Mouse (Mus musculus): ENCODE results near the gene Etv2. TPM values are rescaled to one million over a fixed set of nuclear protein-coding genes. Genes with fewer than 3 reads are reported as not detected.

The Etv2 gene
- polyA plus RNA-seq, 1 experiment from 2014 or later: not detected

GRCm38 (mm10) chr7:30593579-30594509, 41.8 kb downstream of the Etv2 start:
- no peak overlapping the region for H3K4me3 ChIP-seq (replicated peaks)
- no peak overlapping the region for H3K4me2 ChIP-seq
- no peaks in the 10 kb centered on the region for H3K27me3 ChIP-seq
- ATAC-seq (ENCODE audit: low FRiP score): no peak
- H3K9ac ChIP-seq: no peak overlapping the region
- H3K36me3 ChIP-seq (replicated peaks): no peaks in the 10 kb centered on the region
- no peak overlapping the region for H3K27ac ChIP-seq
- peaks cover 8% of the 10 kb centered on the region for H3K4me1 ChIP-seq
- no peaks in the 10 kb centered on the region for H3K9me3 ChIP-seq
- WGBS: 81% methylated on average over 10 of the region's 10 CpGs

- peaks cover 8% of the 10 kb centered on the region for H3K4me1 ChIP-seq
- H3K27me3 ChIP-seq: no peaks in the 10 kb centered on the region
- H3K9me3 ChIP-seq: no peaks in the 10 kb centered on the region
- ATAC-seq (ENCODE audit: low FRiP score): no peak
- WGBS: 57% methylated on average over 5 of the region's 5 CpGs
- no peaks in the 10 kb centered on the region for H3K36me3 ChIP-seq (replicated peaks)
- no peak overlapping the region for H3K4me3 ChIP-seq (replicated peaks)
- no peak overlapping the region for H3K4me2 ChIP-seq
- no peak overlapping the region for H3K9ac ChIP-seq
- H3K27ac ChIP-seq: no peak overlapping the region
Measured at GRCm38 (mm10) chr7:30592772-30593423, 42.8 kb downstream of the Etv2 start.

GRCm38 (mm10) chr7:30591605-30591951, 44.1 kb downstream of the Etv2 start:
- 19% methylated on average over 4 of the region's 4 CpGs for WGBS
- Histone ChIP-seq H3K4me1 (peaks cover 21% of the 10 kb centered on the region), H3K36me3 (replicated peaks) (peaks cover 2% of the 10 kb centered on the region), H3K4me2 (no peak overlapping the region), H3K9me3 (no peaks in the 10 kb centered on the region), H3K9ac (no peak overlapping the region), H3K4me3 (replicated peaks) (no peak overlapping the region), H3K27me3 (no peaks in the 10 kb centered on the region), H3K27ac (no peak overlapping the region)
- ATAC-seq (ENCODE audit: low FRiP score): no peak

- no peak overlapping the region for H3K4me2 ChIP-seq
- no peak for ATAC-seq (ENCODE audit: low FRiP score)
- H3K4me3 ChIP-seq (replicated peaks): no peak overlapping the region
- no peak overlapping the region for H3K9ac ChIP-seq
- no peaks in the 10 kb centered on the region for H3K9me3 ChIP-seq
- H3K4me1 ChIP-seq: peaks cover 26% of the 10 kb centered on the region
- no peak overlapping the region for H3K27ac ChIP-seq
- H3K27me3 ChIP-seq: no peaks in the 10 kb centered on the region
- peaks cover 7% of the 10 kb centered on the region for H3K36me3 ChIP-seq (replicated peaks)
- WGBS: 88% methylated on average over 9 of the region's 9 CpGs
Measured at GRCm38 (mm10) chr7:30590927-30591604, 44.6 kb downstream of the Etv2 start.

GRCm38 (mm10) chr7:30589435-30590301, 46.0 kb downstream of the Etv2 start:
- H3K9ac ChIP-seq: peak overlapping the region; percentile 99
- peaks cover 21% of the 10 kb centered on the region for H3K36me3 ChIP-seq (replicated peaks)
- peaks cover 27% of the 10 kb centered on the region for H3K4me1 ChIP-seq
- peak overlapping the region; percentile 99 for H3K4me3 ChIP-seq (replicated peaks)
- no peaks in the 10 kb centered on the region for H3K9me3 ChIP-seq
- peak overlapping the region; percentile 95 for H3K27ac ChIP-seq
- peak overlapping the region; percentile 96 for H3K4me2 ChIP-seq
- no peaks in the 10 kb centered on the region for H3K27me3 ChIP-seq
- 29% methylated on average over 40 of the region's 40 CpGs for WGBS
- peak; percentile 60 for ATAC-seq (ENCODE audit: low FRiP score)

- Histone ChIP-seq H3K4me3 (replicated peaks) (peak within 1 kb of the TSS; percentile 99), H3K27ac (peak within 1 kb of the TSS; percentile 95), H3K9ac (peak within 1 kb of the TSS; percentile 99), H3K9me3 (no peaks in the 10 kb centered on the region), H3K4me1 (peaks cover 27% of the 10 kb centered on the region), H3K27me3 (no peaks in the 10 kb centered on the region), H3K4me2 (peak within 1 kb of the TSS; percentile 96), H3K36me3 (replicated peaks) (peaks cover 29% of the 10 kb centered on the region)
- under 1% methylated on average over 51 of the region's 68 CpGs for WGBS
- peak; percentile 96 for ATAC-seq (ENCODE audit: low FRiP score)
Measured at GRCm38 (mm10) chr7:30588676-30589434, 46.8 kb downstream of the Etv2 start, which contains the start of gene Kmt2b. Kmt2b (minus strand) TSS chr7:30588726.

- Histone ChIP-seq H3K4me3 (replicated peaks) (peak overlapping the region; percentile 99), H3K27ac (peak overlapping the region; percentile 95), H3K27me3 (no peaks in the 10 kb centered on the region), H3K4me1 (peaks cover 27% of the 10 kb centered on the region), H3K9me3 (no peaks in the 10 kb centered on the region), H3K9ac (peak overlapping the region; percentile 99), H3K36me3 (replicated peaks) (peaks cover 37% of the 10 kb centered on the region), H3K4me2 (peak overlapping the region; percentile 96)
- WGBS: under 1% methylated on average over 59 of the region's 67 CpGs
- ATAC-seq (ENCODE audit: low FRiP score): peak; percentile 55
Measured at GRCm38 (mm10) chr7:30587842-30588667, 47.6 kb downstream of the Etv2 start.

- Histone ChIP-seq H3K36me3 (replicated peaks) (peaks cover 52% of the 10 kb centered on the region), H3K4me1 (peaks cover 24% of the 10 kb centered on the region), H3K4me3 (replicated peaks) (peak overlapping the region; percentile 99), H3K9me3 (no peaks in the 10 kb centered on the region), H3K9ac (peak overlapping the region; percentile 99; the same call in 1 of the 2 replicates), H3K27ac (no peak overlapping the region), H3K27me3 (no peaks in the 10 kb centered on the region), H3K4me2 (peak overlapping the region; percentile 96)
- ATAC-seq (ENCODE audit: low FRiP score): no peak
- 92% methylated on average over 28 of the region's 28 CpGs for WGBS
Measured at GRCm38 (mm10) chr7:30586455-30587020, 49.1 kb downstream of the Etv2 start.

- peaks cover 66% of the 10 kb centered on the region for H3K36me3 ChIP-seq (replicated peaks)
Measured at GRCm38 (mm10) chr7:30585170-30585569, 50.5 kb downstream of the Etv2 start.

GRCm38 (mm10) chr7:30584339-30584738, 51.3 kb downstream of the Etv2 start:
- no peak overlapping the region for H3K4me3 ChIP-seq (replicated peaks)
- WGBS: 93% methylated on average over 10 of the region's 10 CpGs

More at GRCm38 (mm10) chr7:30585170-30585569, 50.5 kb downstream of the Etv2 start:
- Histone ChIP-seq H3K9ac (no peak overlapping the region), H3K27me3 (no peaks in the 10 kb centered on the region), H3K4me1 (peaks cover 24% of the 10 kb centered on the region), H3K4me3 (replicated peaks) (no peak overlapping the region), H3K4me2 (no peak overlapping the region), H3K9me3 (no peaks in the 10 kb centered on the region), H3K27ac (no peak overlapping the region)
- no peak for ATAC-seq (ENCODE audit: low FRiP score)
- 94% methylated on average over 7 of the region's 7 CpGs for WGBS

More at GRCm38 (mm10) chr7:30584339-30584738, 51.3 kb downstream of the Etv2 start:
- ATAC-seq (ENCODE audit: low FRiP score): no peak
- no peaks in the 10 kb centered on the region for H3K9me3 ChIP-seq
- no peak overlapping the region for H3K4me2 ChIP-seq
- peaks cover 74% of the 10 kb centered on the region for H3K36me3 ChIP-seq (replicated peaks)
- H3K27me3 ChIP-seq: no peaks in the 10 kb centered on the region
- H3K9ac ChIP-seq: no peak overlapping the region
- H3K27ac ChIP-seq: no peak overlapping the region
- peaks cover 18% of the 10 kb centered on the region for H3K4me1 ChIP-seq

Data from forebrain, embryonic 12.5 days (tissue).